Mouse (Mus musculus) liver, embryonic 14.5 days (tissue): ENCODE measurements around the gene Rab19. TPM values are rescaled to one million over a fixed set of nuclear protein-coding genes. Genes with fewer than 3 reads are reported as not detected.

ENCODE experiments used
- ATAC-seq: fragments of 200-750 bp; cut with Nextera tagmentation; 2 replicates; pipeline ENCODE4 v1.8.0; 2017; ENCODE audit warnings: moderate number of reproducible peaks, mild to moderate bottlenecking, moderate library complexity; ENCODE audit not compliant: insufficient read depth
- DNase-seq, 3 experiments: peaks; one replicate each; pipeline ENCODE4 v3.0.0-alpha.2; 2012 to 2013; ENCODE audit warnings: low read depth in 3 of 3, low spot score in 3 of 3
- H3K27ac ChIP-seq: fragments of 300-500 bp; sonication (generic); 2 replicates; pipeline ENCODE4 v1.5.1; 2014; ENCODE audit warnings: moderate library complexity, mild to moderate bottlenecking, control low read depth, inconsistent platforms
- H3K27me3 ChIP-seq: fragments of 300-500 bp; sonication (generic); 2 replicates; pipeline ENCODE4 v1.6.1; 2014; ENCODE audit warnings: mild to moderate bottlenecking, low read length, moderate library complexity; ENCODE audit not compliant: control insufficient read depth, insufficient read depth
- H3K36me3 ChIP-seq: fragments of 300-500 bp; sonication (generic); replicated peaks from 2 replicates; pipeline ENCODE4 v1.6.1; 2014; ENCODE audit warnings: low read depth; ENCODE audit not compliant: control insufficient read depth, insufficient read depth
- H3K4me1 ChIP-seq, 2 experiments: fragments of 200-500 bp in 1 of 2; fragments of 300-500 bp in 1 of 2; sonication (generic) in 1 of 2; replicated peaks; 2 replicates each; pipeline ENCODE4 v1.6.1; 2012 to 2014; ENCODE audit warnings: antibody characterized with exemption in 1 of 2, inconsistent platforms in 1 of 2, low read length in 1 of 2; ENCODE audit not compliant: control insufficient read depth in 2 of 2, insufficient read depth in 2 of 2
- H3K4me2 ChIP-seq: fragments of 300-500 bp; sonication (generic); 2 replicates; pipeline ENCODE4 v1.6.1; 2014; ENCODE audit warnings: low read depth, mild to moderate bottlenecking, control low read depth, moderate library complexity
- H3K4me3 ChIP-seq, 2 experiments: fragments of 200-500 bp in 1 of 2; fragments of 300-500 bp in 1 of 2; sonication (generic) in 1 of 2; 2 replicates each; pipeline ENCODE4 v1.5.1; 2012 to 2014; ENCODE audit warnings: low read depth in 2 of 2, low read length in 2 of 2, mild to moderate bottlenecking in 2 of 2, control low read depth in 1 of 2, inconsistent platforms in 1 of 2, moderate library complexity in 1 of 2; ENCODE audit not compliant: insufficient read depth in 1 of 2
- H3K9ac ChIP-seq: fragments of 300-500 bp; sonication (generic); replicated peaks from 2 replicates; pipeline ENCODE4 v1.6.1; 2014; ENCODE audit warnings: mild to moderate bottlenecking, control low read depth, moderate library complexity
- H3K9me3 ChIP-seq: fragments of 300-500 bp; sonication (generic); 2 replicates; pipeline ENCODE4 v1.6.1; 2016; ENCODE audit warnings: low read length, mixed read lengths; ENCODE audit not compliant: control insufficient read depth
- CTCF ChIP-seq: IDR thresholded peaks from 2 replicates; pipeline ENCODE4 v1.5.1; 2016; ENCODE audit warnings: antibody characterized with exemption, low read depth, control low read depth
- EP300 ChIP-seq: IDR thresholded peaks from 2 replicates; pipeline ENCODE4 v1.6.1; 2016; ENCODE audit warnings: antibody characterized with exemption, low read depth
- WGBS: fragments of 180-500 bp; shearing (Covaris S2); extraction: QIAGEN DNeasy Blood & Tissue Kit; methylation state at CpG from one replicate; pipeline ENCODE4 v1.1.7; 2014; ENCODE audit not compliant: insufficient replicate concordance; 5-methylcytosine and 5-hydroxymethylcytosine counted together
- polyA plus RNA-seq, 2 experiments: library from polyadenylated mRNA; depleted of rRNA in 1 of 2; stranded (reverse) in 1 of 2; unstranded in 1 of 2; fragments of >200 nt; fragmentation: Nextera tagmentation in 1 of 2; extraction: Ambion mirVana in 1 of 2; gene quantifications; 2 replicates each; pipeline versions ENCODE4 v1.2.1 to v1.2.3; 2012 to 2014

Gene Rab19
- polyA plus RNA-seq, 2 experiments = 0.17 to 0.38 TPM

DNA sequence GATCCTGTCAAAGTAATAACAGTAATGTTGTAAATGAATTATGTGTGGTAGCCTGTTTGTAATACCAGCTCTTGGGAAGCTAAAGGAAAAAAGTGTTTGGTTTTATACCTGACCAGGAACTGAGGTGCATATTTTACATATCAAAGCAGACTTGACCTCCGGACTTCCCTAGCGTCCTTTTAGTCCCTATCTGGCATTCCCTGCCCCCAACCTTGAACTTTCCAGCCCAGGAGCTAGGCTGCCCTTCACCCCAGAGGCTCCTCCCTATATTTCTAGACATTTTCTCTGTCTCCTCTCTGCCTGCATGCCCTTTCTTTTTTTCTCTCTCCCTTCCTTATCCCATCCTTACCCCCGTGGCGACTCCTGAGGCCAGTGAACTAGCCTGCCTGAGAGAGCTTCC, 39.9 kb downstream of the Rab19 start:
- 46% methylated on average over 4 of the region's 4 CpGs for WGBS
- Histone ChIP-seq H3K4me1 (peaks cover 48 to 59% of the 10 kb centered on the region in 2 experiments), H3K4me2 (peak overlapping the region; percentile 76), H3K27ac (peak overlapping the region; percentile 37; the same call in 1 of the 2 replicates), H3K27me3 (peaks cover 8% of the 10 kb centered on the region), H3K9me3 (no peaks in the 10 kb centered on the region), H3K36me3 (no peaks in the 10 kb centered on the region; the same call in 1 of the 2 replicates), H3K4me3 (peak overlapping the region; percentile 90 to 94; a peak in 3 of 4 replicates), H3K9ac (no peak overlapping the region; the same call in 1 of the 2 replicates)
- ATAC-seq (no peak), DNase-seq (no peak)
- no peak for TF ChIP-seq CTCF
- no peak for TF ChIP-seq EP300

GRCm38 (mm10) chr6:39423130-39423551, 42.2 kb downstream of the Rab19 start:
- peak; percentile 48 for TF ChIP-seq EP300
- TF ChIP-seq CTCF = no peak
- Histone ChIP-seq H3K4me1 (peaks cover 63 to 67% of the 10 kb centered on the region in 2 experiments), H3K36me3 (no peaks in the 10 kb centered on the region; the same call in 1 of the 2 replicates), H3K27me3 (peaks cover 8% of the 10 kb centered on the region), H3K4me2 (peak overlapping the region; percentile 36), H3K9me3 (no peaks in the 10 kb centered on the region), H3K9ac (peak overlapping the region; percentile 19), H3K27ac (peak overlapping the region; percentile 78), H3K4me3 (peak overlapping the region in 1 of 2 experiments; percentile 2; a peak in 1 of 4 replicates)
- no peak for DNase-seq
- 43% methylated on average over 6 of the region's 6 CpGs for WGBS
- no peak for ATAC-seq

GRCm38 (mm10) chr6:39423686-39424085, 42.7 kb downstream of the Rab19 start:
- Histone ChIP-seq H3K27ac (peak overlapping the region; percentile 78), H3K36me3 (no peaks in the 10 kb centered on the region), H3K4me1 (peaks cover 65 to 68% of the 10 kb centered on the region in 2 experiments), H3K9ac (peak overlapping the region; percentile 19; the same call in 1 of the 2 replicates), H3K4me2 (peak overlapping the region; percentile 36), H3K9me3 (no peaks in the 10 kb centered on the region), H3K27me3 (peaks cover 4% of the 10 kb centered on the region; the same call in 1 of the 2 replicates), H3K4me3 (no peak overlapping the region)
- peak; percentile 71 to 83 (median 80) for DNase-seq
- TF ChIP-seq CTCF (no peak), EP300 (peak; percentile 88)
- ATAC-seq = peak; percentile 35
- WGBS = 54% methylated on average over 7 of the region's 7 CpGs

- no peak overlapping the region for H3K4me3 ChIP-seq
- peak overlapping the region; percentile 49 for H3K4me2 ChIP-seq
- DNase-seq = peak in 1 of 3 experiments; percentile 61
- H3K4me1 ChIP-seq = peaks cover 76 to 78% of the 10 kb centered on the region in 2 experiments
- H3K27ac ChIP-seq = peak overlapping the region; percentile 78
- no peaks in the 10 kb centered on the region for H3K27me3 ChIP-seq
- ATAC-seq = 0 out of 2 replicates have a peak, but pooled peaks have one; percentile 15
- 24% methylated on average over 2 of the region's 2 CpGs for WGBS
- no peaks in the 10 kb centered on the region for H3K36me3 ChIP-seq
- peak; percentile 29; the same call in 1 of the 2 replicates for TF ChIP-seq EP300
- TF ChIP-seq CTCF = no peak
- no peaks in the 10 kb centered on the region for H3K9me3 ChIP-seq
- H3K9ac ChIP-seq = peak overlapping the region; percentile 48
Observed at GRCm38 (mm10) chr6:39425181-39425580, 44.2 kb downstream of the Rab19 start.

DNA sequence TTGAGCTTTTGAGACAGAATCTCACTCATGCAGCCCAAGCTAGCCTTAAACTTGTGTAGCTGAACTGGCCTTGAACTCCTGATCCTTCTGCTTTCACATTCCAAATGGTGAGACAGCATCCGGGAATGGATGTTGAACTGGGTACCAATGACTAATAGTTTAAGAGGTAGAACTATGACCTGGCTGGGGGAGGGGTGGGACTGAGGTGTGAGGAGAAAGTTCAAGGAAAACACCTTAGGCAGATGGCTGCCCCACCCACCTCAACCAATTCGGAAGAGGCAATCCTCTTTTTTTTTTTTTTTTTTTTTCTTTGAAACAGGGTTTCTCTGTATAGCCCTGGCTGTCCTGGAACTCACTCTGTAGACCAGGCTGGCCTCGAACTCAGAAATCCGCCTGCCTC, 45.8 kb downstream of the Rab19 start:
- Histone ChIP-seq H3K36me3 (no peaks in the 10 kb centered on the region), H3K27ac (peak overlapping the region; percentile 78), H3K4me2 (no peak overlapping the region), H3K27me3 (no peaks in the 10 kb centered on the region), H3K9me3 (no peaks in the 10 kb centered on the region), H3K9ac (no peak overlapping the region), H3K4me3 (no peak overlapping the region), H3K4me1 (peaks cover 76 to 80% of the 10 kb centered on the region in 2 experiments)
- WGBS = 79% methylated on average over 4 of the region's 4 CpGs
- TF ChIP-seq EP300 = no peak
- TF ChIP-seq CTCF = no peak
- ATAC-seq (no peak), DNase-seq (no peak)
